Mouse (Mus musculus) midbrain, embryonic 10.5 days (tissue): ENCODE measurements around the gene Dock4. TPM values are rescaled to one million over a fixed set of nuclear protein-coding genes. Genes with fewer than 3 reads are reported as not detected.

ENCODE experiments used
- DNase-seq: peaks from one replicate; pipeline ENCODE4 v3.0.0-alpha.2; 2017; ENCODE audit warnings: low spot score
- H3K27ac ChIP-seq: fragments of 300-500 bp; sonication (generic); replicated peaks from 2 replicates; pipeline ENCODE4 v1.5.1; 2016; ENCODE audit warnings: mild to moderate bottlenecking
- H3K27me3 ChIP-seq: fragments of 300-500 bp; sonication (generic); 2 replicates; pipeline ENCODE4 v1.6.1; 2016; ENCODE audit warnings: low read depth, mild to moderate bottlenecking; ENCODE audit not compliant: poor library complexity, severe bottlenecking
- H3K36me3 ChIP-seq: fragments of 300-500 bp; sonication (generic); 2 replicates; pipeline ENCODE4 v1.6.1; 2016; ENCODE audit warnings: mild to moderate bottlenecking, moderate library complexity
- H3K4me1 ChIP-seq: fragments of 300-500 bp; sonication (generic); 2 replicates; pipeline ENCODE4 v1.6.1; 2016
- H3K4me3 ChIP-seq: fragments of 300-500 bp; sonication (generic); 2 replicates; pipeline ENCODE4 v1.5.1; 2016; ENCODE audit warnings: mild to moderate bottlenecking, moderate library complexity
- H3K9me3 ChIP-seq: fragments of 300-500 bp; sonication (generic); replicated peaks from 2 replicates; pipeline ENCODE4 v1.6.1; 2016; ENCODE audit warnings: mild to moderate bottlenecking
- WGBS: fragments of 180-500 bp; shearing (Covaris S2); methylation state at CpG from one replicate; pipeline ENCODE4 v1.1.7; 2016; 5-methylcytosine and 5-hydroxymethylcytosine counted together
- polyA plus RNA-seq: library from polyadenylated mRNA; unstranded; fragments of >200 nt; fragmentation: Nextera tagmentation; extraction: Ambion mirVana; gene quantifications from 2 replicates; pipeline ENCODE4 v1.2.1, GENCODE M21; 2016

The Dock4 gene
- polyA plus RNA-seq, 1 experiment from 2014 or later, result 14.0 TPM

- WGBS, result 79% methylated on average over 2 of the region's 2 CpGs
- Histone ChIP-seq H3K4me1 (no peaks in the 10 kb centered on the region), H3K36me3 (no peaks in the 10 kb centered on the region), H3K9me3 (no peaks in the 10 kb centered on the region), H3K27ac (no peak overlapping the region), H3K4me3 (no peak overlapping the region), H3K27me3 (no peaks in the 10 kb centered on the region)
- DNase-seq, result no peak
Observed at GRCm38 (mm10) chr12:40564261-40564660, 118.5 kb downstream of the Dock4 start.

- no peaks in the 10 kb centered on the region for H3K36me3 ChIP-seq
- H3K27ac ChIP-seq, result no peak overlapping the region
- 87% methylated on average over 4 of the region's 4 CpGs for WGBS
- no peaks in the 10 kb centered on the region for H3K4me1 ChIP-seq
- H3K27me3 ChIP-seq, result no peaks in the 10 kb centered on the region
- H3K4me3 ChIP-seq, result no peak overlapping the region
- DNase-seq, result no peak
- H3K9me3 ChIP-seq, result no peaks in the 10 kb centered on the region
Observed at GRCm38 (mm10) chr12:40568365-40568885, 122.7 kb downstream of the Dock4 start.

DNA sequence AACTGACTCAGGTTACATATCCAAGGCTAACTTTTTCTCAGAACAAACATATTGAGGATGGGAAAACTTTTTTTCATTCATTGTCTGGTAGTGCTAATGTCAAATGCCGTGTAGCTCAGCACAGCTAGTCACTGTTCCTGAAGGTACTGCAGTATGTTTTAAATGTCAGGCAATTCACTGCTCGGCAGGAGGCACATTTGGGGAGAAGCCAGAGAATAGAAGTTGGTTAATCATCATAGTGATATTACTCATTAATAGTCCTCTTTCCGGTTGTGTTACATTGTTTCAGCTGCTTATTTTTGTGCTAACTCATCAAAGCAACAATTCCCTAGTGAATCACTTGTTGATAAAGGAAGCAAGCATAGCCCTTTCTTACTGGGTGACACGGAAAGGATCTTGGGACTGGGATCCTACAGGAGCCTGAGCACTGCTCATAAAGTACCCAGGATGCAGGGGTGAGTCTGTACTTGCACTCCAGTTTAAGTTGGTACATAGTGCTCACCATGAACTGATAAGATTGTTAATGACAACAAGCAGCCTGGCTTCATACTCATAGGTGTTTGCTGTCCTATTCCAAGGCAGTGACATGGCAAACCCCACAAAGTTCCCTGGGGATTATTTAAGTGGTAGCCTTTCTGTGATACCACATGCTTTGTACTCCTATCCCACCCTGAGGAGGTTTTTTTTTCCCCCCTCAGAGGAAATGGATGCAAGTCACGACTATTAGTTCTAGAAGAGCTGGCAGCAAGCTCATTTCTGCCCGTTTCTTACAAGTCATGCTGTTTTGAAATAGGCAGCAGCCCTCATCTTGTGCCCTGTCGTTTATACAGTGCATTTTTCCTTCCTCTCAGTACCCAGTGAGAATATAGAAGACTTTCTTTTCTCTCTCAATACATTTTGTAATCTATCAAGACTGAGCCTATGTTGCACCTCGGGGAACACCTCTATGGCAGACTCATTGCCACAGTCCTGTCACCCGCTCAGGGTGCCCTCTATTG lies 123.5 kb downstream of the Dock4 start:
- 79% methylated on average over 9 of the region's 9 CpGs for WGBS
- Histone ChIP-seq H3K27me3 (no peaks in the 10 kb centered on the region), H3K4me3 (no peak overlapping the region), H3K27ac (no peak overlapping the region), H3K36me3 (no peaks in the 10 kb centered on the region), H3K4me1 (0 out of 2 replicates have a peak, but pooled peaks cover 3% of the 10 kb centered on the region), H3K9me3 (no peaks in the 10 kb centered on the region)
- DNase-seq, result no peak

DNA sequence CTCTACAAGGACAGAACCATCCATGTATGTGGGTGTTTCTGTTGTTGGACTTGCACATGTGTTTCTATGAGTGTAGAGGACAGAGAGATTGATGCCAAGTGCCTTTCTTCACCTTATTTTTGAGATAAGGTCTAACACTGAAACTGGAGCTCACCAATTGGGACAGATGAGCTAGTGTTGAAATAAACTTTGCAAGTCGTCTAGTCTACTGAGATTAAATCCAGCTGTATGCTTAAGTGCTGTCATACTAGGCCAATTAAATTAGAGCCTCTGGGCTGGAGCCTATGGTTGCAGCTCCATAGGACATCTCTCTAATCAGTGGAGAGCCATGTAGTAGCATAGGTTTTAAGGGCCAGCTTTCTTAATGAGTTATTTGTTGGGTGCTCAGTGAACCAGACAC lies 124.5 kb downstream of the Dock4 start:
- 58% methylated on average over 1 of the region's 1 CpGs for WGBS
- Histone ChIP-seq H3K4me1 (0 out of 2 replicates have a peak, but pooled peaks cover 3% of the 10 kb centered on the region), H3K27me3 (no peaks in the 10 kb centered on the region), H3K4me3 (no peak overlapping the region), H3K36me3 (no peaks in the 10 kb centered on the region), H3K27ac (no peak overlapping the region), H3K9me3 (no peaks in the 10 kb centered on the region)
- DNase-seq, result no peak

GRCm38 (mm10) chr12:40574051-40574450 lies 128.3 kb downstream of the Dock4 start:
- 0 out of 2 replicates have a peak, but pooled peaks cover 3% of the 10 kb centered on the region for H3K4me1 ChIP-seq
- H3K36me3 ChIP-seq, result no peaks in the 10 kb centered on the region
- no peak overlapping the region for H3K4me3 ChIP-seq
- no peak for DNase-seq
- H3K9me3 ChIP-seq, result no peaks in the 10 kb centered on the region
- H3K27ac ChIP-seq, result no peak overlapping the region
- no peaks in the 10 kb centered on the region for H3K27me3 ChIP-seq
- 83% methylated on average over 3 of the region's 3 CpGs for WGBS

DNA sequence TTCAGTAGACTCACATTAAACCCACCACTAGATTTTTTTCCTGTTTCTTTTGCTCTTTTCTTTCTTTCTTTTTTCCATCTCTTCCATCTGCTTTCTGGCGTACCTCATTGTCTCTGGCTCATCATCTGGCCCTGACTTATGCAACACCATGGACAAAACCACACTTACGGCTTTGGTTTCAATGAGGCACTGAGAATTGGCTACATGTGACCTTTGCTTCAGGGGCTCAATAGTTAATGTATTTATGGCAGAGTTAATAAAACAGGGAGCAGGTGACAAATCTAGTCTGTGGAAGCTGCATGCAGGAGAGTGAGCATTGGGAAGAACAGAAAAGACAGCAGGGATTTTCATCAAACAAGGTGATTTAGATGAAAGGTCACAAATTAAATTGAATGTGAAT lies 131.0 kb downstream of the Dock4 start:
- WGBS, result 85% methylated on average over 2 of the region's 2 CpGs
- no peaks in the 10 kb centered on the region for H3K9me3 ChIP-seq
- H3K27me3 ChIP-seq, result no peaks in the 10 kb centered on the region
- DNase-seq, result no peak
- H3K36me3 ChIP-seq, result no peaks in the 10 kb centered on the region
- no peak overlapping the region for H3K27ac ChIP-seq
- peaks cover 18% of the 10 kb centered on the region for H3K4me1 ChIP-seq
- H3K4me3 ChIP-seq, result no peak overlapping the region

DNA sequence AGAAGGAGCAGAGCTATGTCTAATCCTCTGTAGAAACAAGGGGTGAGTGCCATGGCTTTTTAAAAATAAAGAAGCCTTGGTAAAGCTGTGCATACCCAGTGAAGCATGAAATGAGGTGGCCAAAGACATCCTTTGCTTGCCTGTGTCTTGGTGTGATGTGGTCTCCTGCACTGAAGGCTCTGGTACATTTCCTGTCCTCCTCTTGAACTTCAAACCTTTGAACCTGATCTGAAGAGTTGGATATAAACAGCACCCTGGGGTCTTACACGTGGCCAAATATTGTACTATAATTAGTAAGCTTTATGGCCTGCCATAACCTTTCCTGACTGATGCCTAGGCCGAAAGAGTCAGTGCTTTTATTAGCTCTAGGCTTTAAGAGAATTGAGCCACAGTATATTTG lies 134.6 kb downstream of the Dock4 start:
- no peaks in the 10 kb centered on the region for H3K36me3 ChIP-seq
- no peak for DNase-seq
- WGBS, result 48% methylated on average over 2 of the region's 2 CpGs
- H3K27ac ChIP-seq, result no peak overlapping the region
- H3K4me3 ChIP-seq, result no peak overlapping the region
- H3K27me3 ChIP-seq, result no peaks in the 10 kb centered on the region
- peaks cover 14% of the 10 kb centered on the region for H3K4me1 ChIP-seq
- H3K9me3 ChIP-seq, result no peaks in the 10 kb centered on the region

- DNase-seq, result no peak
- H3K27ac ChIP-seq, result no peak overlapping the region
- 58% methylated on average over 3 of the region's 3 CpGs for WGBS
- no peaks in the 10 kb centered on the region for H3K9me3 ChIP-seq
- peaks cover 14% of the 10 kb centered on the region for H3K4me1 ChIP-seq
- no peak overlapping the region for H3K4me3 ChIP-seq
- H3K27me3 ChIP-seq, result no peaks in the 10 kb centered on the region
- H3K36me3 ChIP-seq, result no peaks in the 10 kb centered on the region
Observed at GRCm38 (mm10) chr12:40581037-40581436, 135.3 kb downstream of the Dock4 start.

DNA sequence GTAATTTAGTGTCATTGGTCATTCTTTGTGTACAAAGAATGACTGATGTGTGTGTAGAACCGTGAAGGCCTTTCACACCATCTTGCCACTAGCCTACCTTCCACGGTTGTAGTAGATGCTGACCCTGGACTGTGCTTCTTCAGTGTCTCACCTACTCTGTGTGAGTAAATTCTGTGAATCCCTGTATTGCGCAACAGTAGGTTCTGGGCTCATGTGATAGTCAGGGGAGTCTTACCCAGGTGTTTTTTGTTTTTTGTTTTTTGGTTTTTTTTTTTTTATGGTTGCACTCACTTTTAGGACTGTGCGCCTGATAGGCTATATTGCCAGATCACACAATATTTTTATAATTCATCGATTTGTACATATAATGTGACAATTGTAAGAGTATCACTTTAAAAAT lies 136.3 kb downstream of the Dock4 start:
- H3K36me3 ChIP-seq, result no peaks in the 10 kb centered on the region
- no peak overlapping the region for H3K27ac ChIP-seq
- WGBS, result 84% methylated on average over 5 of the region's 5 CpGs
- no peaks in the 10 kb centered on the region for H3K9me3 ChIP-seq
- H3K27me3 ChIP-seq, result no peaks in the 10 kb centered on the region
- no peak for DNase-seq
- H3K4me1 ChIP-seq, result peaks cover 14% of the 10 kb centered on the region
- no peak overlapping the region for H3K4me3 ChIP-seq

- no peaks in the 10 kb centered on the region for H3K27me3 ChIP-seq
- no peaks in the 10 kb centered on the region for H3K36me3 ChIP-seq
- no peak overlapping the region for H3K4me3 ChIP-seq
- no peak for DNase-seq
- no peak overlapping the region for H3K27ac ChIP-seq
- H3K9me3 ChIP-seq, result no peaks in the 10 kb centered on the region
- WGBS, result 87% methylated on average over 7 of the region's 7 CpGs
- H3K4me1 ChIP-seq, result peaks cover 14% of the 10 kb centered on the region
Observed at GRCm38 (mm10) chr12:40584526-40585289, 139.0 kb downstream of the Dock4 start.

- H3K36me3 ChIP-seq, result no peaks in the 10 kb centered on the region
- no peak for DNase-seq
- peaks cover 5% of the 10 kb centered on the region for H3K4me1 ChIP-seq
- no peak overlapping the region for H3K4me3 ChIP-seq
- WGBS, result 84% methylated on average over 4 of the region's 4 CpGs
- H3K27ac ChIP-seq, result no peak overlapping the region
- H3K27me3 ChIP-seq, result no peaks in the 10 kb centered on the region
- H3K9me3 ChIP-seq, result no peaks in the 10 kb centered on the region
Observed at GRCm38 (mm10) chr12:40585456-40586141, 139.8 kb downstream of the Dock4 start.

DNA sequence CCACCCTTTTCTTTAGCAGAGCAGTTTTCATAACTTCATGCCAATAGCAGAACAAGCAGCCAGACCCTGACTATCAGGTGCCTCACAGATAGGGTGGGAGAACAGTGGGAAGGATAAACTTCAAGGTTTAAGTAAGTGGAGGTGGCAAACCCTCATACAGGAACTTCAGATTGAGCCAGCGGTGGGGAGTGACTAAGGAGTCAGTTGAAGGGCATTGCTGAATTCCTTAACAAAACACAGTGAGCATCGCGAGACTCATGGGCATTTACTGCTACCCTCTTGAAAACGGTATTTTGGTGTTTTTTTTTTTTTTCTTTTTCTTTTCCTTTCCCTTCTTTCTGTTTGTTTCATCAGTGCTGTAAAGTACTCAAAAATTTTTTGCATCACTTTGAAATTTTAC lies 148.4 kb downstream of the Dock4 start:
- Histone ChIP-seq H3K27ac (no peak overlapping the region), H3K9me3 (no peaks in the 10 kb centered on the region), H3K4me1 (peaks cover 35% of the 10 kb centered on the region), H3K27me3 (peaks cover 36% of the 10 kb centered on the region), H3K4me3 (no peak overlapping the region), H3K36me3 (no peaks in the 10 kb centered on the region)
- WGBS, result 72% methylated on average over 4 of the region's 4 CpGs
- DNase-seq, result no peak
